Mouse (Mus musculus): ENCODE results near the gene Tst. TPM values are rescaled to one million over a fixed set of nuclear protein-coding genes. Genes with fewer than 3 reads are reported as not detected.

The Tst gene
- polyA plus RNA-seq, 1 experiment from 2014 or later, result 153 TPM

DNA sequence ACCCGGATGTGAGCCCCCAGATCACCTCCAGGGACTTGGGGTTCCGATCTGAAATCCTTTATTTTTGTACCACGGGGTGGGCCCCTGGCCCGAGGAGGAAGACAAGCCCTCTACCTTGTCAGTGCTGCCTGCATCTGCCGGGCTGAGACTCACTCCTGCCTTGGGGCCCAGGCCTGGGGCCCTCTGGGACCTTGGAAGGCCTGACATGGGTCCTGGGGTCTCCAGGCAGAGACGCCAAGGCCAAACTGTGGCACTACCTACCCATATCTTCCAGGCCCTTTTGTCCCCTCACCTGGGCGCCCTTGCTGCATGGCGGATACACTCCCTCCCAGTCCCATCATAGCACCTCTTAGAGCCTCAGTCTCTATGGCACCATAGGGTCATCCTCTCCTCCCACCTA, 32.8 kb upstream of the Tst start:
- TF ChIP-seq EP300 (optimal IDR thresholded peaks at IDR 0.05) (no peak), CTCF (IDR thresholded peaks at IDR 0.05; ENCODE audit: low read depth) (no peak)
- H3K27me3 ChIP-seq (ENCODE audit: control insufficient read depth, insufficient read depth, low read length), result no peaks in the 10 kb centered on the region
- H3K9me3 ChIP-seq (ENCODE audit: control insufficient read depth, low read length), result no peaks in the 10 kb centered on the region
- DNase-seq (ENCODE audit: low spot score), result no peak
- H3K4me3 ChIP-seq (ENCODE audit: low read depth, low read length), result no peak overlapping the region
- peaks cover 3% of the 10 kb centered on the region; the same call in 1 of the 2 replicates for H3K4me1 ChIP-seq (replicated peaks; ENCODE audit: control insufficient read depth, insufficient read depth)
- no peak overlapping the region for H3K4me2 ChIP-seq (replicated peaks; ENCODE audit: low read depth)
- no peak for ATAC-seq (ENCODE audit: low FRiP score, low TSS enrichment)
- WGBS, result 72% methylated on average over 8 of the region's 8 CpGs
- H3K9ac ChIP-seq (ENCODE audit: low read length), result no peak overlapping the region
- H3K36me3 ChIP-seq (ENCODE audit: control insufficient read depth, insufficient read depth, low read length), result peaks cover 4% of the 10 kb centered on the region; the same call in 1 of the 2 replicates
- no peak overlapping the region for H3K27ac ChIP-seq (replicated peaks)

- no peak for DNase-seq (ENCODE audit: low spot score)
- WGBS, result 43% methylated on average over 4 of the region's 4 CpGs
- Histone ChIP-seq H3K4me1 (replicated peaks; ENCODE audit: control insufficient read depth, insufficient read depth) (peaks cover 3% of the 10 kb centered on the region; the same call in 1 of the 2 replicates), H3K27ac (replicated peaks) (peak overlapping the region; percentile 74), H3K4me2 (replicated peaks; ENCODE audit: low read depth) (no peak overlapping the region), H3K36me3 (ENCODE audit: control insufficient read depth, insufficient read depth, low read length) (peaks cover 7% of the 10 kb centered on the region; the same call in 1 of the 2 replicates), H3K9me3 (ENCODE audit: control insufficient read depth, low read length) (no peaks in the 10 kb centered on the region), H3K4me3 (ENCODE audit: low read depth, low read length) (no peak overlapping the region), H3K9ac (ENCODE audit: low read length) (no peak overlapping the region), H3K27me3 (ENCODE audit: control insufficient read depth, insufficient read depth, low read length) (no peaks in the 10 kb centered on the region)
- TF ChIP-seq EP300 (optimal IDR thresholded peaks at IDR 0.05) (no peak), CTCF (IDR thresholded peaks at IDR 0.05; ENCODE audit: low read depth) (no peak)
- no peak for ATAC-seq (ENCODE audit: low FRiP score, low TSS enrichment)
These were observed 32.3 kb upstream of the Tst start for GRCm38 (mm10) chr15:78438018-78438394.

- peak; percentile 27 for ATAC-seq (ENCODE audit: low FRiP score, low TSS enrichment)
- Histone ChIP-seq H3K27me3 (ENCODE audit: control insufficient read depth, insufficient read depth, low read length) (no peaks in the 10 kb centered on the region), H3K4me1 (replicated peaks; ENCODE audit: control insufficient read depth, insufficient read depth) (peaks cover 3% of the 10 kb centered on the region; the same call in 1 of the 2 replicates), H3K9ac (ENCODE audit: low read length) (peak overlapping the region; percentile 43; the same call in 1 of the 2 replicates), H3K4me3 (ENCODE audit: low read depth, low read length) (peak overlapping the region; percentile 18; the same call in 1 of the 2 replicates), H3K36me3 (ENCODE audit: control insufficient read depth, insufficient read depth, low read length) (peaks cover 7% of the 10 kb centered on the region; the same call in 1 of the 2 replicates), H3K27ac (replicated peaks) (peak overlapping the region; percentile 74), H3K4me2 (replicated peaks; ENCODE audit: low read depth) (peak overlapping the region; percentile 53), H3K9me3 (ENCODE audit: control insufficient read depth, low read length) (no peaks in the 10 kb centered on the region)
- 15% methylated on average over 22 of the region's 23 CpGs for WGBS
- DNase-seq (ENCODE audit: low spot score), result peak; percentile 53
- TF ChIP-seq EP300 (optimal IDR thresholded peaks at IDR 0.05) (no peak), CTCF (IDR thresholded peaks at IDR 0.05; ENCODE audit: low read depth) (0 out of 2 replicates have a peak, but pooled peaks have one; percentile 2)
These were observed 31.7 kb upstream of the Tst start for GRCm38 (mm10) chr15:78437237-78438017.

DNA sequence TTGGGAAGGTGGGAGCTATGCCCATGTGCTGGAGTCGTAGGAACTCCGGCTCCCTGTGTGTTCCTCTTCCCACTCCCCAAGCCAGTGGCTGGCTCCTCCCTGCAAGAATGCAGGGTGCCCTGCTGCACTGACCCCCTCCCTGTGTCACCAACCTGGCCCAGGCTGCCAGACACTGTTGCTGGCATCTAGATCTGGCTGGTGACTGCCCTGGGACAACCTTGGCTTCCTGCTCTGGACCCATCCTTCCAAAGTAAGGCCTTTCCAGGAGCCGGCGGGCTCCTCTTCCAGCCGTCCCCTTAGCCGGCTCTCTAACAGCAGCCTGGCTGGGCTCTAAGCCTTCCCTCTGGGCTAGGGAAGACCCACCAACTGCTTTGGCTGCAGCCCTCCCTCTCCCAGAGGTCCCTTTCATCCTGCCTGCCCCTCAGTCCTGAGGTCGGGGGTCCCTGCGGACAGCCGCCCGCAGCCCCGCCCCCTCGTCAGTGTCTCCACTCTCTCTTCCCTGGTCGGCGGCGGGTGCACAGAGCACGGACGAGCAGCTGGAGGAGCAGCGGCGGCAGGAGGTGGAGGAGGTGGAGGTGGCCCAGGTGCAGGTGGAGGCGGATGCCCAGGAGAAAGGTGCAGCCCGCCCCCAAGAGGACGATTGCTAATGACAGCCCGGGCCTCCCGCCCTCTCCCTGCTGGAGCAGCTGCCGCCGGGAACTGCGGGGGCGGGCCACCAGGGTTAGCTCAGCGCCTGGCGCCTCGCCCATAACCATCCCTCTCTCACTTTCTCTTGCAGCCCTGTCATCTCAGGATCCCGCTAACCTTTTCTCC, 30.9 kb upstream of the Tst start:
- 13% methylated on average over 29 of the region's 32 CpGs for WGBS
- peaks cover 7% of the 10 kb centered on the region; the same call in 1 of the 2 replicates for H3K36me3 ChIP-seq (ENCODE audit: control insufficient read depth, insufficient read depth, low read length)
- peak overlapping the region; percentile 18 for H3K4me3 ChIP-seq (ENCODE audit: low read depth, low read length)
- no peaks in the 10 kb centered on the region for H3K9me3 ChIP-seq (ENCODE audit: control insufficient read depth, low read length)
- peak overlapping the region; percentile 74 for H3K27ac ChIP-seq (replicated peaks)
- peak overlapping the region; percentile 47; the same call in 1 of the 2 replicates for H3K9ac ChIP-seq (ENCODE audit: low read length)
- DNase-seq (ENCODE audit: low spot score) (peak; percentile 91), ATAC-seq (ENCODE audit: low FRiP score, low TSS enrichment) (peak; percentile 71)
- H3K4me1 ChIP-seq (replicated peaks; ENCODE audit: control insufficient read depth, insufficient read depth), result peaks cover 3% of the 10 kb centered on the region; the same call in 1 of the 2 replicates
- H3K4me2 ChIP-seq (replicated peaks; ENCODE audit: low read depth), result peak overlapping the region; percentile 53
- no peaks in the 10 kb centered on the region for H3K27me3 ChIP-seq (ENCODE audit: control insufficient read depth, insufficient read depth, low read length)
- TF ChIP-seq CTCF (IDR thresholded peaks at IDR 0.05; ENCODE audit: low read depth) (peak; percentile 67), EP300 (optimal IDR thresholded peaks at IDR 0.05) (no peak)

DNA sequence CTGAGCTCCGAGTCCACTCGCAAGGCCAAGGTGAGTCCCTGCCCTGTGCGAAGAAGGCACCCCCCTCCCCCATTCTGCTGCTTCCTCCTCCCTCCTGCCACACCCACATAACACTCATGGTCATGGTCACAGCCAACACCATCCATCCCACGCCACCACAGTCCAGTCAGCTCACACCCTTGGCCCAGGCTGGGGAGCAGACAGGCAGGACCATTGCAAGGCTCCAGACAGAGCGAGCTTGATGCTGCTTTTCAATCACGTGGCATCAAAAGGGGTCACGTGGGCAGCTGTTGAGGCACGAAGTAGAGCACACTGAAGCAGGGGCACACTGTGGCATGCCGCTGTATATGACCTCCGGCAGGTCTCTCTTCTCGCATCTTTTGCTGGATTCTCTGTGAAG, 30.0 kb upstream of the Tst start:
- no peak overlapping the region for H3K9ac ChIP-seq (ENCODE audit: low read length)
- peaks cover 3% of the 10 kb centered on the region; the same call in 1 of the 2 replicates for H3K4me1 ChIP-seq (replicated peaks; ENCODE audit: control insufficient read depth, insufficient read depth)
- WGBS, result 84% methylated on average over 11 of the region's 11 CpGs
- no peak overlapping the region for H3K27ac ChIP-seq (replicated peaks)
- no peaks in the 10 kb centered on the region for H3K27me3 ChIP-seq (ENCODE audit: control insufficient read depth, insufficient read depth, low read length)
- H3K9me3 ChIP-seq (ENCODE audit: control insufficient read depth, low read length), result no peaks in the 10 kb centered on the region
- no peak for ATAC-seq (ENCODE audit: low FRiP score, low TSS enrichment)
- DNase-seq (ENCODE audit: low spot score), result no peak
- peaks cover 7% of the 10 kb centered on the region; the same call in 1 of the 2 replicates for H3K36me3 ChIP-seq (ENCODE audit: control insufficient read depth, insufficient read depth, low read length)
- no peak overlapping the region for H3K4me3 ChIP-seq (ENCODE audit: low read depth, low read length)
- H3K4me2 ChIP-seq (replicated peaks; ENCODE audit: low read depth), result no peak overlapping the region
- TF ChIP-seq CTCF (IDR thresholded peaks at IDR 0.05; ENCODE audit: low read depth) (no peak), EP300 (optimal IDR thresholded peaks at IDR 0.05) (no peak)

Measured in stomach, postnatal 0 days (tissue).